Mouse (Mus musculus) heart, adult 2 months (tissue): ENCODE results near the gene Madcam1.
A peak's percentile ranks its signal among the peaks of the same experiment; 100 is the strongest.

ENCODE experiments used
- CTCF ChIP-seq: fragments of 200-600 bp; IDR thresholded peaks from 2 replicates; pipeline ENCODE4 v1.8.1; 2022; ENCODE audit warnings: antibody characterized with exemption, mild to moderate bottlenecking, moderate library complexity
- EP300 ChIP-seq: fragments of 200-500 bp; IDR thresholded peaks from 2 replicates; pipeline ENCODE4 v1.6.1; 2011; ENCODE audit warnings: low read depth, low read length, control low read depth; ENCODE audit not compliant: insufficient read depth
- POLR2A ChIP-seq: fragments of 200-500 bp; IDR thresholded peaks from 2 replicates; pipeline ENCODE4 v1.6.1; 2011; ENCODE audit warnings: mild to moderate bottlenecking, low read depth, low read length, control low read depth; ENCODE audit not compliant: insufficient read depth

DNA sequence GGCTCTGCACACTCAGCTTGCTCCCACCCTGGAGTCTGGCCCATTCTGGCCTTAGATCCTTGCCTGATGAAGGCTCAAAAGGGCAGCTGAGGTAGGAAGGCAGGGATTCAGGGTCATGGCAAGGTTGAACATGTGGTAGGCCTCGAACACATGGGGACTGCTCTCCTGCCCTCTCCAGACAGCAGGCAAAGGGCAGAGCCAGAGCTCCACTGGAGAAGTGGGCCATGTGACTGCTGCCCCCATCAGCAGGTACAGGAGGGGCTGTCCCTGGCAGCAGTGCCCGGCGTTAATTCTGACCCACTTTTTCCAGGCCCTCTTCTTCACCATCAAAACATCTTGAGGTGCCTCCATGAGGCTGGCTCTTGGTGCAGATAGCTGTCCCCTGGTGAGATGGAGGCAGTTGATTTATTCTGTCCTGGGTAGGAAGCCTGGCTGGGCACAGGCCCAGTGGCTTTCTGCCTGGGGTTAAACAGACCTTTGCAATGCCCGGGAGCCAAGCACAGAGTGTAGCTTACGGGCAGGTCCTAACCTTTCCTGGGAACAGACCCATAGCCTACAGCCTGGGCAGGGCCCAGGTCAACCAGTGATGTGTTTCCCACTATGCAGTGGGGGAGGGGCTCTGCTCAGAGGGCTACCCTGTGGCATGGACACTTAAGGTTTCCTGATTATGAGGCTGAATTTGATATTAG, 42.2 kb downstream of the Madcam1 start:
- 0 out of 2 replicates have a peak, but pooled peaks have one; percentile 7 for TF ChIP-seq POLR2A
- TF ChIP-seq CTCF, result no peak
- TF ChIP-seq EP300, result no peak
